Mouse (Mus musculus) gastrocnemius, postnatal 36 days (tissue): Measurements from ENCODE around the gene Fzd5. TPM values are rescaled to one million over a fixed set of nuclear protein-coding genes. Genes with fewer than 3 reads are reported as not detected.

Experiments used
- DNase-seq, 2 experiments: peaks; one replicate each; pipeline ENCODE4 v3.0.0; 2022
- intact Hi-C: fragments of 180-260 bp; cut with DNase I; formaldehyde crosslinking; loops from one replicate; pipeline ENCODE4 v1.15.1; 2025
- total RNA-seq, 2 experiments: library from RNA; stranded (reverse); gene quantifications; 2 replicates each; pipeline ENCODE4 v1.2.3; 2021

Gene Fzd5
- total RNA-seq, 2 experiments from 2014 or later: 1.5 to 1.9 TPM

DNA sequence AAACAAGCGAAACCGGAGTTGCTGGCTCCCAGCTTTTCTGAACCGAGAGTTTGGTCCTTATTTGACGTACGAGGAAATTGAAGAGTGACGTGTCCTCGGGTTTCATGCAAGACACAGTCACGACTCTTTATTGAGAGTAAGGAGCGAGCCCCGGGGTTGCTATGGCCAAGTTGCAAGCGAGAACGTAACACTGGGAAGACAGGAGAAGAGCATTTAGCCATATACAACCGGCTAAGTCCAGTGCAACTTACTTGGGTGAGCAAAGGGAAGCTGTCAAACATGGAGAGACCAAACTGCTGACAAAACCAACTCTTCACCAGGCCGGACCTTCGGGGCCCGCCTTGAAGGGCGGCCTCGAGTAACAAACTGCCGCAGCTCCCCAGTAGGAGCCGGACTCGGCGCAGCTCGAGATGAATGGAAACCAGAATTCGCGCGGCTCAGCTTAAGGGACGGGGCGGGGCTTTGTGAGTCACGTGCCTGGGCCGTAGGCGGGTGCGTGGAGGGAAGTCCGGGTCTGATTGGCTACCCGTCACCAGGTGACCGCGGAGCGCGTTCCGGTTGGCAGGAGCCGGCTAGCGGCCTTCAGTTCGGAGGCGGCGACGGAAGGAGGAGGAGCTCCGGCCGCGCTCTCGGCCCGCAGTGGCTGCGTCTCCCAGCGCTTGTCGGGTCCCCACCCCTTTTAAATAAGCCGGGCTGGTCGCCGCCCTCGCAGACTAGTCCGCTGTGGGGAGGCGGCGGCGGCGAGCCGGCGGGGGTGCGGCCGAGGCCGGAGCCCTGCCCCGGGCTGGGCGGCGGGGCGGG is 47.1 kb downstream of the Fzd5 start, which contains the start of gene Ccnyl1:
TSS of gene Ccnyl1 (plus strand) at position 243 of the 801 bp plus-strand sequence.
- DNase-seq: peak; percentile 95 to 97
- intact Hi-C loops: loop anchor here (5.0 kb wide), 1 partner anchor 73 kb away; the partner anchor contains the start of gene Mettl21a

GRCm38 (mm10) chr1:64689561-64690212 is 47.9 kb downstream of the Fzd5 start:
- intact Hi-C loops: loop anchor here (5.0 to 10.0 kb wide), 2 partner anchors 72 to 155 kb away; partner anchors contain the start of genes Creb1 and Mettl21a
- no peak for DNase-seq

DNA sequence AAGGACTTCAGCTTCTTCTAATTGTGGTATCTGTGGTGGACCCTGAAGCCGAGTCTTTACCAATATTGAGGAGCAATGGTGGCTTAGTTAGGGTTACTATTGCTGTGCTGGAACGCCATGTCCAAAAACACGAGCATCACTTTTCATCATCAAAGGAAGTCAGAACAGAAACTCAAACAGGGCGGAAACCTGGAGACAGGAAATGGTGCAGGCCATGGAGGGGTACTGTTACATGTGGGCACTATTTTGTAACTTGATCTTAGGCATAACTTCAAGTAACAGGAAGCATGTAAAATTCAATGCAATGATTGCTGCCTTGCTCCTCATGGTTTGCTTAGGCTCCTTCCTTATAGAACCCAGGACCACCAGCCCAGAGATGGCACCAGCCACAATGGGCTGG is 49.5 kb downstream of the Fzd5 start:
- DNase-seq: no peak
- intact Hi-C loops: loop anchor here (10.0 kb wide), 1 partner anchor 153 kb away; the partner anchor contains the start of gene Creb1

DNA sequence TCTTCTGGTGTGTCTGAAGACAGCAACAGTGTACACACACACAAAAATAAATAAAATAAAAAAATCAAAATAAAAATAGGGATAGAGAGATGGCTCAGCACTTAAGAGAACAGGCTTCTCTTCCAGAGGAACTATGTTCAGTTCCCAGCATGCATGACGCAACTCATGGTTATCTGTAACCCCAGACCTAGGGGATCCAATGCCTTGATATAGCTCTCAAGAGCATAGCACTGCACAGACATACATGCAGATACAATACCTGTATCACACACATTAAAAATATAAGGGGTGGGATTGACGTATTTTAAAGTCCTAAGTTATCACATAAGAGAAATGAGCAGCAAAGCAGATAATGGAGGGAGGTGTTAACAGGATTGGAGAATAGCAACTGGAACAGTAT is 53.1 kb downstream of the Fzd5 start:
- no peak for DNase-seq
- intact Hi-C loops: loop anchor here (10.0 kb wide), 1 partner anchor 150 kb away; the partner anchor contains the start of gene Creb1

- intact Hi-C loops: loop anchor here (10.0 kb wide), 1 partner anchor 148 kb away; the partner anchor contains the start of gene Creb1
- no peak for DNase-seq
These were observed 54.5 kb downstream of the Fzd5 start for GRCm38 (mm10) chr1:64683039-64683438.

DNA sequence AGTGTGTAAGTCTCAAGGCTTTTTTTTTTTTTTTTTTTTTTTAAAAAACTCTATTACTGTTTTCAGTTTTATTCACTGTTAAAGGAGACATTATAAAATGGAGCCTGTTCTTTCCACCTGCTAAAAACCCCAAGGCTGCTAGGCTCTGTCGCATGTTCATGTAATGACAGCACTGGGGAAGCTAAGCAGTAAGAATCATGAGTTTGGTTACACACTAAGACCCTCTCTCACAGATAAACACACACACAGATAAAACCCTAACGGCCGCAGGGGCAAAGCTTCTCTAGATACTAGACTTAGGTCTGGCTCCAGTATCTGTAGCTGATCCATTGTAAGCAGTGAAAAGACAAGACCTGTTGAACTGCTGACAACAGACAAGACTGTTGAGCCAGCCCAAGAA is 56.1 kb downstream of the Fzd5 start:
- intact Hi-C loops: loop anchor here (10.0 kb wide), 1 partner anchor 147 kb away; the partner anchor contains the start of gene Creb1
- no peak for DNase-seq

Other genes with a start within 250 kb of the Fzd5 start
- gene Creb1, start 205.1 kb downstream of the Fzd5 start, total RNA-seq: 10 to 100 TPM; 14.7 to 17.6 TPM
- 1 to 10 TPM; 5.3 to 7.2 TPM for gene Mettl21a, start 120.5 kb downstream of the Fzd5 start, total RNA-seq
- 10 to 100 TPM; 17.1 to 23.8 TPM for gene Ccnyl1, start 47.3 kb downstream of the Fzd5 start, total RNA-seq
- 1 to 10 TPM; 4.7 to 6.7 TPM for gene Plekhm3, start 219.1 kb upstream of the Fzd5 start, total RNA-seq